Mouse (Mus musculus): ENCODE measurements at regions not wholly inside any gene's neighbourhood (a gene's known extent, or its start where the extent isn't known, plus 50 kb on each side); places are given as distances from the start of the nearest gene placed in this dataset.

DNA sequence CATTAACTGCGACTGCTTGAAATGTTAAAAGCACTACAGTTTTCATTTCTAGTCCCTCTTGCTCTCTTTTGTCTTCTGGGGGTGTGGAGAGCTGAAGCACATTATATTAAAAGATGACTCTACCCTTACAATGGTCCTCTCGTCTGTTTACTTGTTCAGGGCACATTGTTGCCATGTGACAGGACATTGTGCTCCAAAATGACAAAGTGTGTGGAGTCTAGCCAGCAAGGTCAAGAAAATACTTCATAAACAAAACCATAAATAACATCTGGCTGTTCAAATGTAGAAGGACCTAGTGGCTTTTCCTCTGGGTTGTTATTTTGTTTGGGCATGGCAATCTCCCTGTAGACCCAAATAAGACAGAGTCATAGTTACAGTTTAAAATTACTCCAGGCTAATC is 95.1 kb upstream of the Prep start:
- TF ChIP-seq GATA1 (IDR thresholded peaks at IDR 0.05; ENCODE audit: low read length) (no peak), TAL1 (IDR thresholded peaks at IDR 0.05; ENCODE audit: low read length) (no peak)
